Mouse (Mus musculus) testis, adult 2 months (tissue): ENCODE data around the gene Asb6.

Experiments used
- CTCF ChIP-seq: fragments of 200-500 bp; IDR thresholded peaks from 2 replicates; pipeline ENCODE4 v1.5.1; 2012; ENCODE audit warnings: low read depth, mild to moderate bottlenecking, inconsistent platforms, low read length, moderate library complexity; ENCODE audit not compliant: control insufficient read depth, insufficient read depth, insufficient replicate concordance
- POLR2A ChIP-seq: fragments of 200-500 bp; IDR thresholded peaks from 2 replicates; pipeline ENCODE4 v1.6.1; 2012; ENCODE audit warnings: low read depth, mild to moderate bottlenecking, inconsistent platforms, low read length, moderate library complexity; ENCODE audit not compliant: control insufficient read depth

- TF ChIP-seq CTCF (no peak), POLR2A (no peak)
Measured at GRCm38 (mm10) chr2:30879481-30879880, 49.3 kb upstream of the Asb6 start.
